Comparison of ENCODE assay signal across 25 mouse cellular contexts in genomic region chr13:19094571-19094970, GRCm38 (mm10).
DNase-seq lines count a peak whose midpoint lies in the region; ATAC-seq and TF ChIP-seq lines count a peak whose summit lies in the region.
"Had no signal": no experiment of that assay in that cellular context is flagged by ENCODE, and none has a peak within 500 bp of the region (broad histone marks: within the 10 kb centered on the region; RNA-seq: fewer than 3 reads in every experiment).

No protein-coding gene starts in this region.

- peak; percentile 22 for DNase-seq in cerebellum, adult 11 months
- no peak for DNase-seq in cerebellum, postnatal 4 days (ENCODE audit: low spot score in 2 of 2)
- peak; percentile 53 to 76 for DNase-seq in cerebellum, adult 2 months
- DNase-seq in cerebellum, adult 9-11 months = peak; percentile 52
- DNase-seq in cerebellum, postnatal 25 days = peak; percentile 71 to 75
- no peak for DNase-seq in testis, postnatal 14 days (ENCODE audit: low spot score)
- DNase-seq in right cerebral cortex, postnatal 14 days = no peak
- DNase-seq: adrenal gland, adult 8-10 months; adrenal gland, postnatal 25 days; gastrocnemius, postnatal 25 days; heart, postnatal 10 days; heart, postnatal 4 days; kidney, adult 18-20 months; kidney, adult 9 months had no signal

- no peak for TF ChIP-seq CTCF in cerebellum, adult 2 months (IDR thresholded peaks at IDR 0.05; ENCODE audit: borderline replicate concordance, insufficient read depth, low read depth, low read length)

- WGBS in cerebellum, adult 2 months = 14% methylated on average over 6 of the region's 6 CpGs
- 92% methylated on average over 6 of the region's 6 CpGs for WGBS in midbrain, embryonic 13.5 days

- H3K27me3 ChIP-seq in cerebellum, adult 2 months (ENCODE audit: control insufficient read depth, insufficient read depth, low read length) = no peaks in the 10 kb centered on the region
- H3K27me3 ChIP-seq in midbrain, embryonic 13.5 days = no peaks in the 10 kb centered on the region
- H3K27me3 ChIP-seq: embryonic facial prominence, embryonic 12.5 days; embryonic facial prominence, embryonic 15.5 days; forebrain, embryonic 15.5 days; heart, embryonic 15.5 days had no signal

- no peak overlapping the region for H3K4me2 ChIP-seq in midbrain, embryonic 13.5 days (replicated peaks)
- H3K4me2 ChIP-seq: embryonic facial prominence, embryonic 12.5 days; embryonic facial prominence, embryonic 15.5 days; forebrain, embryonic 15.5 days; heart, embryonic 11.5 days; heart, embryonic 15.5 days; hindbrain, embryonic 14.5 days had no signal

- no peak for TF ChIP-seq POLR2A in cerebellum, adult 2 months (IDR thresholded peaks at IDR 0.05; ENCODE audit: borderline replicate concordance, insufficient read depth, low read length)

- H3K9me3 ChIP-seq in midbrain, embryonic 13.5 days = no peaks in the 10 kb centered on the region
- H3K9me3 ChIP-seq: embryonic facial prominence, embryonic 12.5 days; embryonic facial prominence, embryonic 15.5 days; forebrain, embryonic 15.5 days; heart, embryonic 15.5 days had no signal

- ATAC-seq in midbrain, embryonic 13.5 days = no peak
- ATAC-seq: activated CD4-positive, CD25-positive, alpha-beta regulatory T cell, adult 4 months; forebrain, embryonic 15.5 days; hindbrain, postnatal 0 days; inflammation-experienced regulatory T-cells, adult 6 months; intestine, embryonic 16.5 days had no signal

- no peak overlapping the region for H3K27ac ChIP-seq in cerebellum, adult 2 months (ENCODE audit: insufficient read depth, low read length)
- H3K27ac ChIP-seq in midbrain, embryonic 13.5 days = no peak overlapping the region
- H3K27ac ChIP-seq: embryonic facial prominence, embryonic 12.5 days; embryonic facial prominence, embryonic 15.5 days; forebrain, embryonic 15.5 days; heart, embryonic 15.5 days; hindbrain, embryonic 14.5 days; hindbrain, postnatal 0 days had no signal

- H3K4me3 ChIP-seq in cerebellum, adult 2 months (replicated peaks; ENCODE audit: insufficient read depth, low read depth, low read length) = no peak overlapping the region
- H3K4me3 ChIP-seq in midbrain, embryonic 13.5 days (replicated peaks) = no peak overlapping the region
- H3K4me3 ChIP-seq: embryonic facial prominence, embryonic 12.5 days; embryonic facial prominence, embryonic 15.5 days; forebrain, embryonic 15.5 days; heart, embryonic 15.5 days had no signal

- H3K36me3 ChIP-seq in midbrain, embryonic 13.5 days = no peaks in the 10 kb centered on the region
- H3K36me3 ChIP-seq: embryonic facial prominence, embryonic 12.5 days; embryonic facial prominence, embryonic 15.5 days; forebrain, embryonic 15.5 days; heart, embryonic 15.5 days had no signal

- H3K9ac ChIP-seq in midbrain, embryonic 13.5 days (replicated peaks) = no peak overlapping the region
- H3K9ac ChIP-seq: embryonic facial prominence, embryonic 12.5 days; embryonic facial prominence, embryonic 15.5 days; forebrain, embryonic 15.5 days; heart, embryonic 15.5 days; hindbrain, embryonic 14.5 days had no signal

- peaks cover 8% of the 10 kb centered on the region; the same call in 1 of the 2 replicates for H3K4me1 ChIP-seq in cerebellum, adult 2 months (ENCODE audit: control insufficient read depth, insufficient read depth, low read length)
- no peaks in the 10 kb centered on the region for H3K4me1 ChIP-seq in midbrain, embryonic 13.5 days (replicated peaks)
- H3K4me1 ChIP-seq: embryonic facial prominence, embryonic 12.5 days; embryonic facial prominence, embryonic 15.5 days; forebrain, embryonic 15.5 days; heart, embryonic 15.5 days had no signal

Comparison
In these comparisons a context has a peak if more than half of its experiments do, and no peak if none do; other contexts are left out.
1. DNase-seq: peak in cerebellum, adult 11 months (single experiment), cerebellum, adult 2 months (2 of 2), cerebellum, adult 9-11 months (single experiment) and cerebellum, postnatal 25 days (2 of 2); none in cerebellum, postnatal 4 days (0 of 2), testis, postnatal 14 days (single experiment) and right cerebral cortex, postnatal 14 days (single experiment).